Mouse (Mus musculus) megakaryocyte, embryonic 14.5 days (primary cell): ENCODE data around the gene Ifi206.
"Not testable (repeated sequence)": the region's sequence is repeated elsewhere in the genome, so short reads cannot be mapped to it uniquely, and the experiment has no call there.

ENCODE experiments used
- FLI1 ChIP-seq: IDR thresholded peaks from 2 replicates; pipeline ENCODE4 v1.6.1; 2012; ENCODE audit warnings: low read length, inconsistent platforms, mixed read lengths
- GATA1 ChIP-seq: IDR thresholded peaks from 3 replicates; pipeline ENCODE4 v1.6.1; 2012; ENCODE audit warnings: mixed read lengths, low read length, inconsistent platforms, borderline replicate concordance

DNA sequence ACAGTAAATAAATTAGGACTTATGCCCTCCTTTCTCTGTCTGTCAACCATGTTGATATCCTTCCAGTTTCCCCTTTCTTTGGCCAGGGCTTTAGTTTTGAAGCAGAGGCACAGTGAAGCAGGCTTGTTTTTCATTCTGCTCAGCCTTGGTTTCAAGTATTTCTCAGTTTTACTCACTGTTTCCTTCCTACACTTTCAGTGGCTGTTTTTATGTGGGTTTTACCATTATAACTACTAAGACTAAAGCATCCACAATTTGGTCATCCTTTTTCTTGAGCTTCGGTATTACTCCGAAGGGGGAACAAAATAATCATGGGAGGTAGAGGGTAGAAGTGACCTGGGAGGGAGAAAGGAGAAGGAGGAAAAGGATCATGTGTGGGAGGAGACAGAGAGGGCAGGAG is 19.8 kb upstream of the Ifi206 start:
- not testable (repeated sequence) for TF ChIP-seq GATA1, FLI1
